15 mouse cellular contexts compared by ENCODE assay signal in the genomic region with DNA sequence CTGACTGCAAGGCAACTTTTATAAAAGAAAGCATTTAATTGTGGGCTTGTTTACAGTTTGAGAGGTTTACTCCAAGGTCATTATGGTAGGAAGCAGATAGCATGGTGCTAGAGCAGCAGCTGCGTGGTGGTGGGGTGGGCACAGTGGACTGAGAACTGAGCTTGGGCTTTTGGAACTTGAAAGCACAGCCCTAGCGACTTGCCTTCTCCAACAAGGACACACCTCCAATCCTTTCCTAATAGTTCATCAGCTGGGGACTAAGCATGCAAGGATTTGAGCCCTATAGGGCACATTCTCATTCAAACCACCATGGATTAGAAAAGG. TPM values are rescaled to one million over a fixed set of nuclear protein-coding genes. Genes with fewer than 3 reads are reported as not detected.
A peak's percentile ranks its signal among the peaks of the same experiment; 100 is the strongest.
DNase-seq lines count a peak whose midpoint lies in the region; ATAC-seq and TF ChIP-seq lines count a peak whose summit lies in the region.
"Had no signal": no experiment of that assay in that cellular context is flagged by ENCODE, and none has a peak within 500 bp of the region (broad histone marks: within the 10 kb centered on the region; RNA-seq: fewer than 3 reads in every experiment).

No protein-coding gene starts in this region.

- no peak for DNase-seq in kidney, adult 2 months
- DNase-seq in kidney, postnatal 25 days, result no peak
- DNase-seq in liver, embryonic 11.5 days (ENCODE audit: low spot score), result no peak
- no peak for DNase-seq in cerebellum, postnatal 36 days
- no peak for DNase-seq in embryo, embryonic 9.5 days (ENCODE audit: extremely low spot score)
- DNase-seq: cerebellum, adult 11 months; gastrocnemius, postnatal 36 days; thymus, adult 18-20 months had no signal

- TF ChIP-seq POLR2A in kidney, adult 2 months (IDR thresholded peaks at IDR 0.05; ENCODE audit: low read depth, low read length), result no peak

- H3K4me1 ChIP-seq in kidney, adult 2 months (ENCODE audit: control insufficient read depth, insufficient read depth, low read length), result peaks cover 31% of the 10 kb centered on the region
- H3K4me1 ChIP-seq in heart, embryonic 15.5 days (replicated peaks), result peaks cover 51% of the 10 kb centered on the region
- H3K4me1 ChIP-seq in liver, embryonic 11.5 days (replicated peaks; ENCODE audit: control insufficient read depth, insufficient read depth, low read length), result peaks cover 16% of the 10 kb centered on the region
- peaks cover 2% of the 10 kb centered on the region; the same call in 1 of the 2 replicates for H3K4me1 ChIP-seq in stomach, embryonic 15.5 days

- TF ChIP-seq CTCF in kidney, adult 2 months (conservative IDR thresholded peaks at IDR 0.05; ENCODE audit: insufficient read depth, insufficient read length, low read depth, low read length), result no peak

- no peak for ATAC-seq in heart, embryonic 15.5 days (replicated peaks; ENCODE audit: insufficient number of reproducible peaks, insufficient read depth, low FRiP score, low read depth)
- peak; percentile 61 for ATAC-seq in liver, embryonic 11.5 days (replicated peaks; ENCODE audit: low FRiP score)
- no peak for ATAC-seq in stomach, embryonic 15.5 days (ENCODE audit: insufficient read depth, low FRiP score, low read depth)
- ATAC-seq: forebrain, embryonic 16.5 days had no signal

- no peak overlapping the region for H3K4me3 ChIP-seq in kidney, adult 2 months (ENCODE audit: insufficient read depth, low read depth, low read length)
- no peak overlapping the region for H3K4me3 ChIP-seq in heart, embryonic 15.5 days
- no peak overlapping the region for H3K4me3 ChIP-seq in liver, embryonic 11.5 days (ENCODE audit: low read depth, low read length)
- no peak overlapping the region for H3K4me3 ChIP-seq in stomach, embryonic 15.5 days (replicated peaks)
- H3K4me3 ChIP-seq: hindbrain, embryonic 15.5 days; kidney, embryonic 15.5 days; neural tube, embryonic 13.5 days had no signal

- no peaks in the 10 kb centered on the region for H3K9me3 ChIP-seq in heart, embryonic 15.5 days (replicated peaks)
- no peaks in the 10 kb centered on the region for H3K9me3 ChIP-seq in liver, embryonic 11.5 days (ENCODE audit: control insufficient read depth, low read length)
- no peaks in the 10 kb centered on the region for H3K9me3 ChIP-seq in stomach, embryonic 15.5 days
- H3K9me3 ChIP-seq: hindbrain, embryonic 15.5 days; kidney, embryonic 15.5 days; neural tube, embryonic 13.5 days had no signal

- no peaks in the 10 kb centered on the region for H3K27me3 ChIP-seq in kidney, adult 2 months (replicated peaks; ENCODE audit: control insufficient read depth, insufficient read depth, low read length)
- H3K27me3 ChIP-seq in heart, embryonic 15.5 days, result no peaks in the 10 kb centered on the region
- no peaks in the 10 kb centered on the region for H3K27me3 ChIP-seq in liver, embryonic 11.5 days (replicated peaks; ENCODE audit: control insufficient read depth, insufficient read depth, low read length)
- no peaks in the 10 kb centered on the region for H3K27me3 ChIP-seq in stomach, embryonic 15.5 days (replicated peaks)
- H3K27me3 ChIP-seq: hindbrain, embryonic 15.5 days; kidney, embryonic 15.5 days; neural tube, embryonic 13.5 days had no signal

- no peak overlapping the region for H3K9ac ChIP-seq in heart, embryonic 15.5 days
- H3K9ac ChIP-seq in liver, embryonic 11.5 days (ENCODE audit: low read depth, low read length), result 0 out of 2 replicates have a peak overlapping the region, but pooled peaks have one; percentile 36
- no peak overlapping the region for H3K9ac ChIP-seq in stomach, embryonic 15.5 days
- H3K9ac ChIP-seq: hindbrain, embryonic 15.5 days; kidney, embryonic 15.5 days; lung, embryonic 14.5 days; neural tube, embryonic 13.5 days had no signal

- H3K27ac ChIP-seq in kidney, adult 2 months (ENCODE audit: insufficient read depth, low read depth, low read length), result peak overlapping the region; percentile 74
- peak overlapping the region; percentile 88 for H3K27ac ChIP-seq in heart, embryonic 15.5 days
- peak overlapping the region; percentile 28; the same call in 1 of the 2 replicates for H3K27ac ChIP-seq in liver, embryonic 11.5 days (ENCODE audit: low read depth, low read length)
- H3K27ac ChIP-seq in stomach, embryonic 15.5 days, result peak overlapping the region; percentile 5; the same call in 1 of the 2 replicates
- H3K27ac ChIP-seq: hindbrain, embryonic 15.5 days; kidney, embryonic 15.5 days had no signal

- H3K4me2 ChIP-seq in heart, embryonic 15.5 days, result peak overlapping the region; percentile 39
- H3K4me2 ChIP-seq in liver, embryonic 11.5 days, result peak overlapping the region; percentile 48
- no peak overlapping the region for H3K4me2 ChIP-seq in stomach, embryonic 15.5 days
- H3K4me2 ChIP-seq: hindbrain, embryonic 15.5 days; kidney, embryonic 15.5 days; lung, embryonic 14.5 days; neural tube, embryonic 13.5 days had no signal

- WGBS in kidney, adult 2 months, result 53% methylated on average over 2 of the region's 2 CpGs
- 33% methylated on average over 2 of the region's 2 CpGs for WGBS in heart, embryonic 15.5 days
- 68% methylated on average over 2 of the region's 2 CpGs for WGBS in liver, embryonic 11.5 days
- 72% methylated on average over 2 of the region's 2 CpGs for WGBS in stomach, embryonic 15.5 days

- no peaks in the 10 kb centered on the region for H3K36me3 ChIP-seq in kidney, adult 2 months (ENCODE audit: control insufficient read depth, insufficient read depth, low read length)
- H3K36me3 ChIP-seq in heart, embryonic 15.5 days, result no peaks in the 10 kb centered on the region
- no peaks in the 10 kb centered on the region for H3K36me3 ChIP-seq in liver, embryonic 11.5 days (ENCODE audit: control insufficient read depth, insufficient read depth, low read length)
- H3K36me3 ChIP-seq in stomach, embryonic 15.5 days, result no peaks in the 10 kb centered on the region
- H3K36me3 ChIP-seq: hindbrain, embryonic 15.5 days; kidney, embryonic 15.5 days; neural tube, embryonic 13.5 days had no signal

RNA-seq across cellular contexts. Expression of gene Ppp1cb, which starts 14.3 kb away (rescaled TPM):
- polyA plus RNA-seq in kidney, adult 2 months (2012; rRNA removed), result 25.4 and 46.3 TPM in 2 replicates
- polyA plus RNA-seq in heart, embryonic 15.5 days (2015; fragmentation: Nextera tagmentation; extraction: Ambion mirVana), result 212 and 253 TPM in 2 replicates
- 143 and 161 TPM in 2 replicates for polyA plus RNA-seq in liver, embryonic 11.5 days (2014; fragmentation: Nextera tagmentation; extraction: Ambion mirVana)
- 234 and 253 TPM in 2 replicates for polyA plus RNA-seq in stomach, embryonic 15.5 days (2015; fragmentation: Nextera tagmentation; extraction: Ambion mirVana)

Comparison
In these comparisons a context has a peak if more than half of its experiments do, and no peak if none do; other contexts are left out.
1. H3K27ac ChIP-seq: peak in every context shown above with its lines; median percentile 88 in heart, embryonic 15.5 days; 74 in kidney, adult 2 months; 28 in liver, embryonic 11.5 days; 5 in stomach, embryonic 15.5 days.